Mouse (Mus musculus): Measurements from ENCODE around the gene Meltf.
"Not testable (repeated sequence)": the region's sequence is repeated elsewhere in the genome, so short reads cannot be mapped to it uniquely, and the experiment has no call there.

The Meltf gene

GRCm38 (mm10) chr16:31933751-31934549 is 55.3 kb downstream of the Meltf start, which contains the start of gene Pigz:
Gene Pigz, plus strand, starts transcription at chr16:31933851.
- DNase-seq (ENCODE audit: extremely low read depth, low read depth): no peak

DNA sequence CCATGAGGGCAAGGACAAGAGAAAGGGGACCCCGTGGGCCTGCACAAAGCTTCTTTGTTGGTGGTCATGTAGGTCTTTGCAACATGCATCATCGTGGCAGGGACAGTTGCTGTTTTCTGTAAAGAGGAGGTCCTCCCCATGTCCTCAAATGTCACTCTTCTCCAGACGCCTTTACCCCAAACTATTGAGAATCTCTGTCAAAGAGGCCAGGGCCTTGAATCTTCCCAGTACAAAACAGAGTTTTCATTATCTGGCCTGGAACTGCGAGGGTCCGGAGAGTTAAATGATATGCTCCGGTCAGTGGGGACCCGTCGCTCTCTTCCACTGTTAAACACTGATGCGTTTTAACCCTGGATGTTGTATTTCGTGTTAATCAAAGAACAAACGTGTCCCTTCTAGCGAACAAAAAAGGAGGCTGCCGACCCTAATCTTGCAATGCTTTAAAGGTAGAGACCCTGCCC is 56.0 kb downstream of the Meltf start:
- no peak for DNase-seq (ENCODE audit: extremely low read depth, low read depth)

GRCm38 (mm10) chr16:31935091-31935979 is 56.7 kb downstream of the Meltf start:
- no peak for DNase-seq (ENCODE audit: extremely low read depth, low read depth)

DNA sequence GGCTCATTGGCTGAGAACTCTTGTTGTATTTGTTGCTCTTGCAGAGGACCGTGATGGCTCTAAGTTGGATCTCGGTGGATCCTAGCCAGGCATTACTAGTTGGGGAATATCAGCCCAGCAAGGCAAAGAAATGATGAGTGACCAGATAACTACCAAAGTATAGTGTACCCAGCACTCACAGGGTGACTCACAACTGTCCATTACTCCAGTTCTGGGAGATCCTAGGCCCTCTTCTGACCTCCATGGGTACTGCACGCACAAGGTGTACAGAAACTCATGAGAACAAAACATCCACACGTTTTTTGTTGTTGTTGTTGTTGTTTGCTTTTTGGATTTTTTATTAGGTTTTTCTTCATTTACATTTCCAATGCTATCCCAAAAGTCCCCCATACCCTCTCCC is 58.0 kb downstream of the Meltf start:
- DNase-seq (ENCODE audit: extremely low read depth, low read depth): no peak

DNA sequence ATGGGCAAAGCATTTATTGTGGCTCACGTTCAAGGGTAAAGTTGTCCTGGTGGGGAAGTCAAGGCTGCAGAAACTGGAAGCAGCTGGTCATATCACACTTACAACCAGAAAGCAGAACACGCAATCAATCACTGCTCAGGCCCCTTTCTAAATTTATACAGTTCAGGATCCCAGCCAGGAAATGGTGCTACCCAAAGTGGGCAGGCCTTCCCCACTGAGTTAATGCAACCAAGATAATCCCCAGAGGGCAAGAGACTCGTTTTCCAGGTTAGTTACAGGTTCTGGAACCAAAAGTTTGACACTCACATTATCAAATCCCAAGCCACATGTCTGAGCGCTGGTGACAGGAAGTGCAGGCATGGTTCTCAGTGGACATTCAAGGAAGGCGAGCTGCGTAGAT is 60.2 kb downstream of the Meltf start:
- no peak for DNase-seq (ENCODE audit: extremely low read depth, low read depth)

GRCm38 (mm10) chr16:31940586-31940985 is 62.0 kb downstream of the Meltf start:
- peak; percentile 74 for DNase-seq (ENCODE audit: extremely low read depth, low read depth)

- DNase-seq (ENCODE audit: extremely low read depth, low read depth): peak; percentile 43
Observed at GRCm38 (mm10) chr16:31943980-31944379, 65.4 kb downstream of the Meltf start.

- DNase-seq (ENCODE audit: extremely low read depth, low read depth): no peak
Observed at GRCm38 (mm10) chr16:31944698-31945255, 66.2 kb downstream of the Meltf start.

GRCm38 (mm10) chr16:31945372-31945771 is 66.8 kb downstream of the Meltf start:
- no peak for DNase-seq (ENCODE audit: extremely low read depth, low read depth)

DNA sequence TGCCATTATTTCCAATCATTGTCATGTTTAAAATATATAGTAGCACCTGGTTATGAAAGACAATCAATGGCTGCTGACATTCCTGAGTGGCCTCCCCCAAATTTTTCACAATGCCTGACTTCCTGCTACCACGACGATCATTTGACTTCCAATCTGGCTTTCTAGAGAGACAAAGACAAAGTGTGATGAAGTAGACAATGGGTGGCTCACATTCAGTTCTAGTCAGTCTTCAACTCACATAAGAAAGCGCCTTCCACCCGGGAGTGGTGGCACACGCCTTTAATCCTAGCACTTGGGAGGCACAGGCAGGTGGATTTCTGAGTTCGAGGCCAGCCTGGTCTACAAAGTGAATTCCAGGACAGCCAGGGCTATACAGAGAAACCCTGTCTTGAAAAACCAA is 67.4 kb downstream of the Meltf start:
- not testable (repeated sequence) for DNase-seq (ENCODE audit: extremely low read depth, low read depth)

DNA sequence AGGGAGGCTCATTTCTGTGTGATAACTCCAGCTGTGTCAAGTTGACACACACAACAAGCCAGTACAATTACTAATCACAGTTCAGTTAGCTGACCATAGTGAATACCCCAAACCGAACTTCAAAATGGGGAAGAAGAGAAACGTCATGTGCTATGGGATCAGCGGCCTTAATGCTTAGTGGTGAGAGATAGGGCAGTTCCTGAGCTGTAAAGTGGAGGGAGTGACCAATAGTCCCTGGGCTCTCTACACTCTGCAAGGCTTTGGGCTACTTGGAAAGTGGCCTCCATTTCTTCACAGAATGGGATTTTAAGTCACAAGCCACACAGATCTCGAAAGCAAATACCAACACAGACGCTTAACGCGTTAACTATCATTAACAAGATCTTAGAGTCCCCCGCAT is 68.7 kb downstream of the Meltf start:
- DNase-seq (ENCODE audit: extremely low read depth, low read depth): peak; percentile 52

GRCm38 (mm10) chr16:31947901-31948316 is 69.3 kb downstream of the Meltf start:
- DNase-seq (ENCODE audit: extremely low read depth, low read depth): peak; percentile 20

DNA sequence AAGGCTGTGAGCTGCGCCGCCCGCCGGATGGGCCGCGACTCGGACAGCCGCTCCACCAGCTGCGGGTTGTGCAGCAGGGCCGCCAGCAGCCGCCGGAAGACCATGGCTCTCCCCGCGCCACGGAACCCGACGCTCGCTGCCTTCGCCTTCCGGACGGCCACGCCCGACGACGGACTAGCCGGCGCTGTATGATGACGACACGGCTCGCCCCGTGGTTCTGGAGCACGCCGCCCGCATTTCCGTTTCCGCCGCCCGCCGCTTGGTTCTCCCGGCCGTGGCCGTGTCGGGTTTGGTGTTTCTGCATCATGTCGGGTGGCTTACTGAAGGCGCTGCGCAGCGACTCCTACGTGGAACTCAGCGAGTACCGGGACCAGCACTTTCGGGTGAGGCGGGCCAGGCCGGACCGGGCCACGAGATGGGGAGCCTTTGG is 69.8 kb downstream of the Meltf start, which contains the start of the genes 0610012G03Rik and Ncbp2:
Gene 0610012G03Rik (minus strand): TSS at position 150 of the 430 bp plus-strand sequence.
Gene Ncbp2 (plus strand): TSS at position 169 of the 430 bp plus-strand sequence.
- DNase-seq (ENCODE audit: extremely low read depth, low read depth): peak; percentile 71
